Mouse (Mus musculus): Measurements from ENCODE around the gene 4930486L24Rik. TPM values are rescaled to one million over a fixed set of nuclear protein-coding genes. Genes with fewer than 3 reads are reported as not detected.
"Not testable (repeated sequence)": the region's sequence is repeated elsewhere in the genome, so short reads cannot be mapped to it uniquely, and the experiment has no call there.

4930486L24Rik gene
- not detected in 2 replicates for polyA plus RNA-seq (2016; fragmentation: Nextera tagmentation; extraction: Ambion mirVana)

DNA sequence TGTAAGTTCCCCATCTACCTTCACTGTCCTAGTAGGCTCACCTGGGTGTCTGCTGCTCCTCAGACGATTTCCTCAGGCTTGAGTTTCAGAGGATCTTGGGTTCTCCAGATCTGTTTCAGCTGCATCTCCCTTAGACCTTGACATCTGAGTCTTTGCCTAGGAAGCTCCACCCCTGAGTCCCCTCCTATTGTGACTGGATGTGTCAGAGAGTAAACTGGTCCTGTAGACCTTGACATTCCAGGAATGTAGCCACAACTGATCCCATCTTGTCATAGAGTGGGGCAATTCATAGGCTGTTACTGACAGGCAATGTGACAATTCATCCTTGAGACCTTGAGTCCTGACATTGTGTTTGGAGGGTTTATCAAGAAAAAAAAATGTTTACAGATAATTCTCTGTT is at the start of gene 4930486L24Rik:
4930486L24Rik (minus strand) TSS at position 195 of the 400 bp plus-strand sequence.
- 70% methylated on average over 1 of the region's 1 CpGs for WGBS

GRCm38 (mm10) chr13:60904780-60905179 is 40.5 kb upstream of the 4930486L24Rik start, which contains the start of gene Tpbpb:
Gene Tpbpb (minus strand): TSS chr13:60904880.
- DNase-seq (ENCODE audit: low spot score); H3K9me3 ChIP-seq (replicated peaks); H3K36me3 ChIP-seq; H3K27ac ChIP-seq; H3K4me3 ChIP-seq; H3K4me1 ChIP-seq; H3K27me3 ChIP-seq (ENCODE audit: low read depth, poor library complexity, severe bottlenecking): not testable (repeated sequence)
- 93% methylated on average over 2 of the region's 2 CpGs for WGBS

More for the DNA sequence above, at the start of gene 4930486L24Rik:
- Histone ChIP-seq H3K27ac (no peak within 1 kb of the TSS), H3K4me3 (no peak within 1 kb of the TSS), H3K36me3 (no peaks in the 10 kb centered on the region), H3K4me1 (no peaks in the 10 kb centered on the region), H3K27me3 (ENCODE audit: low read depth, poor library complexity, severe bottlenecking) (no peaks in the 10 kb centered on the region), H3K9me3 (replicated peaks) (no peaks in the 10 kb centered on the region)
- DNase-seq (ENCODE audit: low spot score), result no peak

DNA sequence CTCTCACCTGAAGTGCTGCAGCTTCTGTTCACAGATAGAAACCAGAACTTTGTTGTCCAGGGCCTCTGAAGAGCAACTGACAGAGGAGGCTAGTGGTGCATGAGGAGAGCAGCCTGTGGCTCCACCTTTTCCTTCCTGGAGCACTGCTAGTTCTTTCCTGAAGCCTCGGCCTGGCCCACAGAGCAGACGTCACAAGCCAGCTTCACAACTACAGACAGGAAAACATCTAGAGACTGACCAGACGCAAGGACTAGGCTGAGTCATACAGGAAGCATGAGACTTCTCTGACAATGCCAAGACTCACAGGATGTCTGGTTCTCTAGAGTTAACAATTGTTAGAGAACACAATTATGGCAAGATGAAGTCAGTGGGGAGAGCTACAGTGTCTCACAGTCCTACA is 33.1 kb upstream of the 4930486L24Rik start, which contains the start of gene Ctla2b:
Ctla2b (minus strand) TSS at position 120 of the 400 bp plus-strand sequence.
- Histone ChIP-seq H3K4me1 (no peaks in the 10 kb centered on the region), H3K27ac (no peak within 1 kb of the TSS), H3K27me3 (ENCODE audit: low read depth, poor library complexity, severe bottlenecking) (no peaks in the 10 kb centered on the region), H3K9me3 (replicated peaks) (no peaks in the 10 kb centered on the region), H3K4me3 (no peak within 1 kb of the TSS), H3K36me3 (no peaks in the 10 kb centered on the region)
- 89% methylated on average over 3 of the region's 3 CpGs for WGBS
- no peak for DNase-seq (ENCODE audit: low spot score)

- H3K36me3 ChIP-seq; H3K27me3 ChIP-seq (ENCODE audit: low read depth, poor library complexity, severe bottlenecking); H3K4me1 ChIP-seq; H3K4me3 ChIP-seq; DNase-seq (ENCODE audit: low spot score); H3K9me3 ChIP-seq (replicated peaks); H3K27ac ChIP-seq: not testable (repeated sequence)
- WGBS, result 93% methylated on average over 8 of the region's 8 CpGs
These were observed 32.5 kb upstream of the 4930486L24Rik start, which contains the start of gene Gm49392 for GRCm38 (mm10) chr13:60896794-60897193. Gene Gm49392 (minus strand): TSS chr13:60896894.

DNA sequence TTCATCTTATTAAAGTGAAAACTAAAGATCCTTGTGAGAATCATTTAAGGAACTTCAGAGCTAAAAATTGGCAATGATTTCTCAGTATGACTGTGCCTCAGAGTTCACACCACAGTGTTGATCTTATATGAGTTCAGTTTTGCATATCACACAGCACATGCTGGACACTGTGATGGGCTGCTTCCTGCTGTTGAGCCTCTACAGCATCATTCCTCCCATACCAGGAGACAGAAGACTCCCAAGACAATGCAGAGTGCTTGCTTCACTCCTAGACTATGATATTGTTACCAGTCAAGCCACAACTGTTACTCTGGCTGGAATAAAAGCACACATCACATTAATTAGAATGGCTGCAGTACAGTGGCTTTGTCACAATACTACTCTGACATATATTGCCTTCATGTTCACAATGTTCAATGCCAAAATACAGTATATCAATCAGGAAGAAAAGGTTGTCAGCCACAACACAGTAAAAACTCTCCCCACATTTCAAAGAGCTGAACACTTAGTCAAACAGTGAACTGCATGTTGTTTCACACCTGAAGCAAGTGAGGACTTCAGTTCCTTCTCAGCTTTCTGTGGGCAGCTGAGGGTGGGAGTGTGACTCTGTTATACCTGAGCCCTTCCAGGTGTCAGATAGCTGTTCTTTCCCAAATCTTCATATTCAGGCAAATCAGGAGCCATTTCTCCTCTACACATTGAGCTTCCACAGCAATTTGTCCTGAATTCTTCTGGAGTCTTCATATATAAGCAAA is 31.3 kb upstream of the 4930486L24Rik start:
- H3K27me3 ChIP-seq (ENCODE audit: low read depth, poor library complexity, severe bottlenecking), result no peaks in the 10 kb centered on the region
- no peak overlapping the region for H3K4me3 ChIP-seq
- H3K4me1 ChIP-seq, result no peaks in the 10 kb centered on the region
- no peak overlapping the region for H3K27ac ChIP-seq
- H3K36me3 ChIP-seq, result no peaks in the 10 kb centered on the region
- H3K9me3 ChIP-seq (replicated peaks), result no peaks in the 10 kb centered on the region
- DNase-seq (ENCODE audit: low spot score), result no peak

DNA sequence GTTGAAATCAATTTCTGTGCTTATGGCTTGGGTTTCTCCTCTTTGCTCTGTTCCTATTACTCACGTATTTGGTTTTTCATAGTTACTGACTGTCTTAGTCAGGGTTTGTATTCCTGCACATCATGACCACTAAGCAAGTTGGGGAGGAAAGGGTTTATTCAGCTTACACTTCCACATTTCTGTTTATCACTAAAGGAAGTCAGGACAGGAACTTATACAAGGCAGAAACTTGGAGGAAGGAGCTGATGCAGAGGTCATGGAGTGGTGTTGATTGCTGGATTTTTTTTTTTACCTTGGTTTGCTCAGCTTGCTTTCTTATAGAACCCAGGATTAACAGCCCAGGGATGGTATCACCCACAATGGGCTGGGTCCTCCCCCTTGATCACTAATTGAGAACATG is 28.0 kb upstream of the 4930486L24Rik start:
- Histone ChIP-seq H3K4me3 (no peak overlapping the region), H3K36me3 (no peaks in the 10 kb centered on the region), H3K9me3 (replicated peaks) (no peaks in the 10 kb centered on the region), H3K27ac (no peak overlapping the region), H3K4me1 (no peaks in the 10 kb centered on the region), H3K27me3 (ENCODE audit: low read depth, poor library complexity, severe bottlenecking) (no peaks in the 10 kb centered on the region)
- DNase-seq (ENCODE audit: low spot score), result no peak
- 82% methylated on average over 1 of the region's 1 CpGs for WGBS

DNA sequence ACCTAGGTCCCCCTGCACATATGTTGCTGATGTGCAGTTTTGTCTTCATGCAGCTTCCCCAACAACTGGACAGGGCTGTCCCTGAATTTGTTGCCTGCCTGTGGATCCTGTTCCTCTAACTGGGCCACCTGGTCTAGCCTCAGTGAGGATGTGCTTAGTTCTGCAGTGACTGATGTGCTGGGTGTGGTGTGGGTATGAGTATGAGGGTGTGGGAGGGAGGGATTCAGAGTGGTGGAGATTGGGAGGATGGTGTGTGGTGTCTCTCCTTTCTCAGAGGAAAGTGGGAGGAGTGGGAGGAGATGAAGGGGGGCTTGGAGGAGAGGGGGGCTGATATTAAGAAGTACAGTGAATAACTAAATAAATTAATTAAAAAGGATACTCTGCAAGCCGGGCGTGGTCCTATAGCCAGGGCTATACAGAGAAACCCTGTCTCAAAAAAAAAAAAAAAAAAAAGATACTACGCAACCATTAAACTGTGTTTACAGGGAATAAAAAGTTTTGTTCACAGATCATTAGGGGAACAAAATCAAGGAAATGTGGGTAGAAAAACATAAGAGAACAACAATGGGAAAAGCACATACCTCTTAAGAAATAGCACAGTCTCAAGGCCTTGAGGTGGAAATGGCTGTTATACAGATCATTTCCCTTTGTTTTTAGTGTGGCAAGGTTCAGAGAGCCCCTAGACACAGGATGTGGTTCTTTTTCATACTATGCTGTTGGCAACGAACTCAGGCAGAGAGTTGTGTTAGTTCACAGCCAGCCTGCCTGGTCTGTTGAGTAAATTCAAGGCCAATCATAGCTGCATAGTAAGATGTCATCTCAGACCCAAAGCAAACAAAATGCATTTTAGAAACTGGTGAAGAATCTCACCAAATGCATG is 15.8 kb downstream of the 4930486L24Rik start:
- Histone ChIP-seq H3K9me3 (replicated peaks) (no peaks in the 10 kb centered on the region), H3K27ac (no peak overlapping the region), H3K4me3 (no peak overlapping the region), H3K4me1 (no peaks in the 10 kb centered on the region), H3K27me3 (ENCODE audit: low read depth, poor library complexity, severe bottlenecking) (no peaks in the 10 kb centered on the region), H3K36me3 (no peaks in the 10 kb centered on the region)
- DNase-seq (ENCODE audit: low spot score), result no peak
- WGBS, result 85% methylated on average over 4 of the region's 4 CpGs

DNA sequence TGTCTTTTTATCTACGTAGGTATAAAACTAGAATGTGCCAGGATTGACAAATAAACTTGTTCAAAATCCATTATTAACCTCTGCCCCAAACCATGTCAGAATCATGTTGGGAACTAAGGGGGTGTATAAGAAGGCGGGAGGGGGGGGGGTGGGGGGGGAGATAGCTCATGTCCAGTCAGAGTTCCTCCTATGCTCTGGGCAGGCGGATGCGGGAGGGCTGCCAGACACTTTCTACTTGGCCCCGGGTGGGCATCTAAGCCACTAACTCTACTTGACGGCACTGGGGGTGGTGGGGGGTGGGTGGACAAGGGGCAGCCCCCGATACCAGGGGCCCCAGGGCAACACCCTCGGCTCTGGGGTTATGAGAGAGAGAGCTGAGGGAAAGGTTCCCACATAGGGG is 21.1 kb downstream of the 4930486L24Rik start:
- no peaks in the 10 kb centered on the region for H3K27me3 ChIP-seq (ENCODE audit: low read depth, poor library complexity, severe bottlenecking)
- no peak overlapping the region for H3K27ac ChIP-seq
- no peaks in the 10 kb centered on the region for H3K4me1 ChIP-seq
- H3K36me3 ChIP-seq, result no peaks in the 10 kb centered on the region
- no peaks in the 10 kb centered on the region for H3K9me3 ChIP-seq (replicated peaks)
- 93% methylated on average over 8 of the region's 8 CpGs for WGBS
- DNase-seq (ENCODE audit: low spot score), result no peak
- H3K4me3 ChIP-seq, result no peak overlapping the region

DNA sequence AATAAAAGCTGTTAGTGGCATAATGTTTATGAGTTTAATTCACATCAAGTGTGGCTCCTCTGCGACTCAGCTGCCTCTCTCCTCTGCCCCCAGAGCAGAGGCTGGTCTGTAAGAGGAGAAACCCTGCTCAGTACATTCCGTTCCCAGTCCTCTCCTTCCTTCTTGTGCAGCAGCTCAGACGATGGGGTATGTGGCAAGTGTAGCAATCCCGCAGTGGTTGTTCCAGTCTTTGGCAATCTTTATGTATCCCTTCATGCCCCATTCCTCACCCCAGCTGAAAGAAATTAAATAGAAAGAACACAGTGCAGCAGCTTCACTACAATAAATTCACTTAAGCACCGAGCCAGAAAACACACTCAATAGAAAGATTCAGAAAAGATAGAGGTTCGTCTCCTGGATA is 21.6 kb downstream of the 4930486L24Rik start:
- no peak overlapping the region for H3K27ac ChIP-seq
- no peaks in the 10 kb centered on the region for H3K27me3 ChIP-seq (ENCODE audit: low read depth, poor library complexity, severe bottlenecking)
- WGBS, result 90% methylated on average over 6 of the region's 6 CpGs
- no peaks in the 10 kb centered on the region for H3K36me3 ChIP-seq
- H3K9me3 ChIP-seq (replicated peaks), result no peaks in the 10 kb centered on the region
- no peaks in the 10 kb centered on the region for H3K4me1 ChIP-seq
- no peak overlapping the region for H3K4me3 ChIP-seq
- no peak for DNase-seq (ENCODE audit: low spot score)

GRCm38 (mm10) chr13:60839353-60839902 is 24.8 kb downstream of the 4930486L24Rik start:
- Histone ChIP-seq H3K27ac (no peak overlapping the region), H3K9me3 (replicated peaks) (no peaks in the 10 kb centered on the region), H3K36me3 (no peaks in the 10 kb centered on the region), H3K4me3 (no peak overlapping the region), H3K27me3 (ENCODE audit: low read depth, poor library complexity, severe bottlenecking) (no peaks in the 10 kb centered on the region), H3K4me1 (no peaks in the 10 kb centered on the region)
- WGBS, result 77% methylated on average over 2 of the region's 2 CpGs
- DNase-seq (ENCODE audit: low spot score), result no peak

- Histone ChIP-seq H3K36me3 (no peaks in the 10 kb centered on the region), H3K27ac (no peak overlapping the region), H3K4me1 (no peaks in the 10 kb centered on the region), H3K27me3 (ENCODE audit: low read depth, poor library complexity, severe bottlenecking) (no peaks in the 10 kb centered on the region), H3K4me3 (no peak overlapping the region), H3K9me3 (replicated peaks) (no peaks in the 10 kb centered on the region)
- no peak for DNase-seq (ENCODE audit: low spot score)
- WGBS, result 63% methylated on average over 3 of the region's 3 CpGs
These were observed 38.2 kb downstream of the 4930486L24Rik start for GRCm38 (mm10) chr13:60826052-60826451.

DNA sequence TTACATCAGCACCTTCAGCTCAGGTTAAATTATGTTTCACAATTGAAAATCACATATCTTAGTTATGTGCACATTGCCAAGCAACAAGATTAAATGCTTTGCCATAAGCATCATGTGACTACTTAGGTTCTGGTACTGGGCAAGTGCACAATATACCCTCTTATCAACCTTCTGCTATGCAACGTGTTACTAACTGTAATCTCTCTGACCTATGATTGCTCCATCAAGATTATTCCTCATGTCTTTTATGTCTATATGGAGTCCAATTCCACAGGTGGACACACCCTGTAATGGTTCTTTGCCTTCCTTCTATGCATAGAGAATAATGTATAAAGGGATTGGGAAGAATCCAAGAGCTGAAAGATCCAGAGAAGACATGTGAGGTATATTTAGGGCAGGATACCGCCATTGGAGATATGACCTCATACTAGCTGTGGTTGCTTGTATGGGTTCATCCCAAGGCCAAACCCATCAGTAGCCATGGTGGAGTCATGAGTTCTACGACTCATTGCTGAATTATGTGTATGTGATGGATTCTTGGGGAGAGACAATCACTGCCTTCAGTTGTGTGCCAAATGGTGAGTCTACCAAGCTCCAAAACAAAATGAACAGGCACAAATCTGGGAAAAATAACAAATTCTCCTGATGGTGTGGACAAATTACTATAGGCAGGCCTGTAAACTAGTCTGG is 43.6 kb downstream of the 4930486L24Rik start:
- no peaks in the 10 kb centered on the region for H3K9me3 ChIP-seq (replicated peaks)
- DNase-seq (ENCODE audit: low spot score), result no peak
- H3K27me3 ChIP-seq (ENCODE audit: low read depth, poor library complexity, severe bottlenecking), result no peaks in the 10 kb centered on the region
- H3K36me3 ChIP-seq, result no peaks in the 10 kb centered on the region
- 75% methylated on average over 3 of the region's 3 CpGs for WGBS
- no peak overlapping the region for H3K27ac ChIP-seq
- no peaks in the 10 kb centered on the region for H3K4me1 ChIP-seq
- H3K4me3 ChIP-seq, result no peak overlapping the region

Data from limb, embryonic 10.5 days (tissue).